Mouse (Mus musculus): ENCODE results near the gene AC140267.1. TPM values are rescaled to one million over a fixed set of nuclear protein-coding genes. Genes with fewer than 3 reads are reported as not detected.

AC140267.1 gene
- polyA plus RNA-seq, 1 experiment from 2014 or later = not detected

GRCm38 (mm10) chr15:80255646-80256121 lies 20.0 kb downstream of the AC140267.1 start:
- H3K4me2 ChIP-seq (ENCODE audit: low read length) = peak overlapping the region; percentile 97
- WGBS = under 1% methylated on average over 51 of the region's 51 CpGs
- no peaks in the 10 kb centered on the region for H3K9me3 ChIP-seq (ENCODE audit: control insufficient read depth, low read length)
- H3K4me1 ChIP-seq (replicated peaks; ENCODE audit: control insufficient read depth, insufficient read depth, low read length) = peaks cover 27% of the 10 kb centered on the region
- peak overlapping the region; percentile 100 for H3K9ac ChIP-seq (ENCODE audit: low read length)
- peak overlapping the region; percentile 99 for H3K27ac ChIP-seq (ENCODE audit: low read depth)
- H3K4me3 ChIP-seq (ENCODE audit: low read depth, low read length) = peak overlapping the region; percentile 100
- DNase-seq (ENCODE audit: low spot score) (peak; percentile 92), ATAC-seq (replicated peaks; ENCODE audit: low FRiP score, low TSS enrichment, low read depth) (peak; percentile 32)
- peaks cover 61% of the 10 kb centered on the region for H3K36me3 ChIP-seq (ENCODE audit: control insufficient read depth, insufficient read depth, low read length)
- H3K27me3 ChIP-seq (replicated peaks; ENCODE audit: control insufficient read depth, insufficient read depth, low read length) = no peaks in the 10 kb centered on the region

GRCm38 (mm10) chr15:80256242-80256641 lies 20.6 kb downstream of the AC140267.1 start:
- WGBS = 9% methylated on average over 16 of the region's 16 CpGs
- H3K4me2 ChIP-seq (ENCODE audit: low read length) = peak overlapping the region; percentile 97
- ATAC-seq (replicated peaks; ENCODE audit: low FRiP score, low TSS enrichment, low read depth) = no peak
- no peaks in the 10 kb centered on the region for H3K27me3 ChIP-seq (replicated peaks; ENCODE audit: control insufficient read depth, insufficient read depth, low read length)
- peak overlapping the region; percentile 99 for H3K27ac ChIP-seq (ENCODE audit: low read depth)
- H3K4me3 ChIP-seq (ENCODE audit: low read depth, low read length) = peak overlapping the region; percentile 100
- peaks cover 27% of the 10 kb centered on the region for H3K4me1 ChIP-seq (replicated peaks; ENCODE audit: control insufficient read depth, insufficient read depth, low read length)
- DNase-seq (ENCODE audit: low spot score) = no peak
- peak overlapping the region; percentile 100 for H3K9ac ChIP-seq (ENCODE audit: low read length)
- peaks cover 60% of the 10 kb centered on the region for H3K36me3 ChIP-seq (ENCODE audit: control insufficient read depth, insufficient read depth, low read length)
- H3K9me3 ChIP-seq (ENCODE audit: control insufficient read depth, low read length) = no peaks in the 10 kb centered on the region

- ATAC-seq (replicated peaks; ENCODE audit: low FRiP score, low TSS enrichment, low read depth) = no peak
- 61% methylated on average over 12 of the region's 12 CpGs for WGBS
Observed at GRCm38 (mm10) chr15:80256656-80257601, 21.3 kb downstream of the AC140267.1 start.

GRCm38 (mm10) chr15:80257602-80258239 lies 22.1 kb downstream of the AC140267.1 start:
- DNase-seq (ENCODE audit: low spot score) = peak; percentile 57
- Histone ChIP-seq H3K9ac (ENCODE audit: low read length) (peak overlapping the region; percentile 100; the same call in 1 of the 2 replicates), H3K4me3 (ENCODE audit: low read depth, low read length) (peak overlapping the region; percentile 100), H3K9me3 (ENCODE audit: control insufficient read depth, low read length) (no peaks in the 10 kb centered on the region), H3K4me1 (replicated peaks; ENCODE audit: control insufficient read depth, insufficient read depth, low read length) (peaks cover 27% of the 10 kb centered on the region), H3K27me3 (replicated peaks; ENCODE audit: control insufficient read depth, insufficient read depth, low read length) (no peaks in the 10 kb centered on the region), H3K27ac (ENCODE audit: low read depth) (peak overlapping the region; percentile 99), H3K4me2 (ENCODE audit: low read length) (peak overlapping the region; percentile 97), H3K36me3 (ENCODE audit: control insufficient read depth, insufficient read depth, low read length) (peaks cover 48% of the 10 kb centered on the region)
- ATAC-seq (replicated peaks; ENCODE audit: low FRiP score, low TSS enrichment, low read depth) = no peak
- 26% methylated on average over 4 of the region's 4 CpGs for WGBS

More at GRCm38 (mm10) chr15:80256656-80257601, 21.3 kb downstream of the AC140267.1 start:
- Histone ChIP-seq H3K4me2 (ENCODE audit: low read length) (peak overlapping the region; percentile 97), H3K4me3 (ENCODE audit: low read depth, low read length) (peak overlapping the region; percentile 100), H3K36me3 (ENCODE audit: control insufficient read depth, insufficient read depth, low read length) (peaks cover 54% of the 10 kb centered on the region), H3K9ac (ENCODE audit: low read length) (peak overlapping the region; percentile 100), H3K27me3 (replicated peaks; ENCODE audit: control insufficient read depth, insufficient read depth, low read length) (no peaks in the 10 kb centered on the region), H3K9me3 (ENCODE audit: control insufficient read depth, low read length) (no peaks in the 10 kb centered on the region), H3K4me1 (replicated peaks; ENCODE audit: control insufficient read depth, insufficient read depth, low read length) (peaks cover 27% of the 10 kb centered on the region), H3K27ac (ENCODE audit: low read depth) (peak overlapping the region; percentile 99)
- no peak for DNase-seq (ENCODE audit: low spot score)

- peaks cover 31% of the 10 kb centered on the region for H3K4me1 ChIP-seq (replicated peaks; ENCODE audit: control insufficient read depth, insufficient read depth, low read length)
- H3K36me3 ChIP-seq (ENCODE audit: control insufficient read depth, insufficient read depth, low read length) = peaks cover 48% of the 10 kb centered on the region
- 48% methylated on average over 11 of the region's 11 CpGs for WGBS
- ATAC-seq (replicated peaks; ENCODE audit: low FRiP score, low TSS enrichment, low read depth) = no peak
- no peaks in the 10 kb centered on the region for H3K27me3 ChIP-seq (replicated peaks; ENCODE audit: control insufficient read depth, insufficient read depth, low read length)
- H3K4me3 ChIP-seq (ENCODE audit: low read depth, low read length) = no peak overlapping the region
- H3K27ac ChIP-seq (ENCODE audit: low read depth) = peak overlapping the region; percentile 99
- H3K9me3 ChIP-seq (ENCODE audit: control insufficient read depth, low read length) = no peaks in the 10 kb centered on the region
- no peak overlapping the region for H3K9ac ChIP-seq (ENCODE audit: low read length)
- DNase-seq (ENCODE audit: low spot score) = peak; percentile 56
- H3K4me2 ChIP-seq (ENCODE audit: low read length) = no peak overlapping the region
Observed at GRCm38 (mm10) chr15:80258240-80259170, 22.9 kb downstream of the AC140267.1 start.

- H3K4me3 ChIP-seq (ENCODE audit: low read depth, low read length) = no peak overlapping the region
- ATAC-seq (replicated peaks; ENCODE audit: low FRiP score, low TSS enrichment, low read depth) (no peak), DNase-seq (ENCODE audit: low spot score) (no peak)
- H3K36me3 ChIP-seq (ENCODE audit: control insufficient read depth, insufficient read depth, low read length) = peaks cover 48% of the 10 kb centered on the region
- H3K9me3 ChIP-seq (ENCODE audit: control insufficient read depth, low read length) = no peaks in the 10 kb centered on the region
- no peak overlapping the region for H3K9ac ChIP-seq (ENCODE audit: low read length)
- H3K27ac ChIP-seq (ENCODE audit: low read depth) = no peak overlapping the region
- peaks cover 23% of the 10 kb centered on the region for H3K4me1 ChIP-seq (replicated peaks; ENCODE audit: control insufficient read depth, insufficient read depth, low read length)
- no peak overlapping the region for H3K4me2 ChIP-seq (ENCODE audit: low read length)
- no peaks in the 10 kb centered on the region for H3K27me3 ChIP-seq (replicated peaks; ENCODE audit: control insufficient read depth, insufficient read depth, low read length)
- 74% methylated on average over 8 of the region's 8 CpGs for WGBS
Observed at GRCm38 (mm10) chr15:80259406-80260045, 23.9 kb downstream of the AC140267.1 start.

- 8% methylated on average over 3 of the region's 3 CpGs for WGBS
- peaks cover 48% of the 10 kb centered on the region for H3K36me3 ChIP-seq (ENCODE audit: control insufficient read depth, insufficient read depth, low read length)
- peak; percentile 96 for DNase-seq (ENCODE audit: low spot score)
- H3K27ac ChIP-seq (ENCODE audit: low read depth) = no peak overlapping the region
- no peak overlapping the region for H3K9ac ChIP-seq (ENCODE audit: low read length)
- H3K4me1 ChIP-seq (replicated peaks; ENCODE audit: control insufficient read depth, insufficient read depth, low read length) = peaks cover 23% of the 10 kb centered on the region
- H3K4me2 ChIP-seq (ENCODE audit: low read length) = no peak overlapping the region
- no peaks in the 10 kb centered on the region for H3K9me3 ChIP-seq (ENCODE audit: control insufficient read depth, low read length)
- H3K27me3 ChIP-seq (replicated peaks; ENCODE audit: control insufficient read depth, insufficient read depth, low read length) = no peaks in the 10 kb centered on the region
- H3K4me3 ChIP-seq (ENCODE audit: low read depth, low read length) = no peak overlapping the region
- no peak for ATAC-seq (replicated peaks; ENCODE audit: low FRiP score, low TSS enrichment, low read depth)
Observed at GRCm38 (mm10) chr15:80260677-80261076, 25.0 kb downstream of the AC140267.1 start.

All from intestine, embryonic 14.5 days (tissue).